Comparison of ENCODE assay signal across 8 mouse cellular contexts in genomic region chr6:145302907-145303640, GRCm38 (mm10). TPM values are rescaled to one million over a fixed set of nuclear protein-coding genes. Genes with fewer than 3 reads are reported as not detected.
DNase-seq lines count a peak whose midpoint lies in the region; ATAC-seq and TF ChIP-seq lines count a peak whose summit lies in the region.

No protein-coding gene starts in this region.

- no peak for ATAC-seq in neural tube, embryonic 11.5 days (ENCODE audit: insufficient read depth, low FRiP score, low TSS enrichment)
- no peak for ATAC-seq in forebrain, postnatal 0 days
- ATAC-seq in limb, embryonic 14.5 days (ENCODE audit: low FRiP score, low read depth), result 0 out of 2 replicates have a peak, but pooled peaks have one; percentile 9
- ATAC-seq in neural tube, embryonic 15.5 days (ENCODE audit: low FRiP score), result no peak

- H3K4me1 ChIP-seq in neural tube, embryonic 11.5 days (ENCODE audit: control insufficient read depth, insufficient read depth, low read length), result peaks cover 3% of the 10 kb centered on the region; the same call in 1 of the 2 replicates
- 0 out of 2 replicates have a peak, but pooled peaks cover 7% of the 10 kb centered on the region for H3K4me1 ChIP-seq in forebrain, postnatal 0 days (ENCODE audit: insufficient read depth)
- peaks cover 13% of the 10 kb centered on the region for H3K4me1 ChIP-seq in limb, embryonic 14.5 days (ENCODE audit: control insufficient read depth, insufficient read depth, low read length)
- H3K4me1 ChIP-seq in neural tube, embryonic 15.5 days, result peaks cover 13% of the 10 kb centered on the region

- H3K4me3 ChIP-seq in neural tube, embryonic 11.5 days (ENCODE audit: low read depth, low read length), result no peak overlapping the region
- H3K4me3 ChIP-seq in forebrain, postnatal 0 days (ENCODE audit: low read depth, low read length), result 0 out of 2 replicates have a peak overlapping the region, but pooled peaks have one; percentile 7
- H3K4me3 ChIP-seq in limb, embryonic 14.5 days (replicated peaks; ENCODE audit: low read length), result peak overlapping the region; percentile 10; the same call in 1 of the 2 replicates
- H3K4me3 ChIP-seq in neural tube, embryonic 15.5 days (replicated peaks), result peak overlapping the region; percentile 17

- H3K9ac ChIP-seq in neural tube, embryonic 11.5 days (ENCODE audit: low read length), result 0 out of 2 replicates have a peak overlapping the region, but pooled peaks have one; percentile 24
- peak overlapping the region; percentile 23 for H3K9ac ChIP-seq in forebrain, postnatal 0 days
- H3K9ac ChIP-seq in limb, embryonic 14.5 days (ENCODE audit: low read depth, low read length, severe bottlenecking), result no peak overlapping the region
- 0 out of 2 replicates have a peak overlapping the region, but pooled peaks have one; percentile 5 for H3K9ac ChIP-seq in neural tube, embryonic 15.5 days (replicated peaks)

- DNase-seq in neural tube, embryonic 11.5 days (ENCODE audit: low spot score), result no peak
- DNase-seq in neural tube, embryonic 10.5 days (ENCODE audit: extremely low spot score, low spot score), result no peak
- DNase-seq in forebrain, postnatal 0 days, result no peak
- no peak for DNase-seq in limb, embryonic 14.5 days (ENCODE audit: low spot score)
- DNase-seq in urinary bladder, postnatal 36 days (ENCODE audit: low spot score in 2 of 2), result no peak
- DNase-seq in adrenal gland, adult 18-20 months (ENCODE audit: low spot score in 2 of 2), result no peak
- DNase-seq in kidney, adult 8-10 months, result no peak

- no peak for TF ChIP-seq CTCF in forebrain, postnatal 0 days (IDR thresholded peaks at IDR 0.05; ENCODE audit: low read depth)

- H3K36me3 ChIP-seq in neural tube, embryonic 11.5 days (ENCODE audit: control insufficient read depth, insufficient read depth, low read length), result no peaks in the 10 kb centered on the region
- no peaks in the 10 kb centered on the region for H3K36me3 ChIP-seq in forebrain, postnatal 0 days (ENCODE audit: insufficient read depth)
- H3K36me3 ChIP-seq in limb, embryonic 14.5 days (ENCODE audit: control insufficient read depth, insufficient read depth, low read length), result no peaks in the 10 kb centered on the region
- no peaks in the 10 kb centered on the region for H3K36me3 ChIP-seq in neural tube, embryonic 15.5 days

- 59% methylated on average over 22 of the region's 22 CpGs for WGBS in neural tube, embryonic 11.5 days
- WGBS in forebrain, postnatal 0 days, result 69% methylated on average over 22 of the region's 22 CpGs
- WGBS in limb, embryonic 14.5 days, result 44% methylated on average over 22 of the region's 22 CpGs
- 54% methylated on average over 22 of the region's 22 CpGs for WGBS in neural tube, embryonic 15.5 days

- H3K4me2 ChIP-seq in neural tube, embryonic 11.5 days (ENCODE audit: low read depth), result peak overlapping the region; percentile 13
- H3K4me2 ChIP-seq in forebrain, postnatal 0 days (ENCODE audit: low read depth), result peak overlapping the region; percentile 37
- peak overlapping the region; percentile 13 for H3K4me2 ChIP-seq in limb, embryonic 14.5 days (replicated peaks; ENCODE audit: low read depth, low read length, severe bottlenecking)
- H3K4me2 ChIP-seq in neural tube, embryonic 15.5 days, result peak overlapping the region; percentile 48

- H3K9me3 ChIP-seq in neural tube, embryonic 11.5 days (ENCODE audit: control insufficient read depth, low read length), result no peaks in the 10 kb centered on the region
- H3K9me3 ChIP-seq in forebrain, postnatal 0 days (ENCODE audit: low read length), result no peaks in the 10 kb centered on the region
- H3K9me3 ChIP-seq in limb, embryonic 14.5 days (ENCODE audit: control insufficient read depth, low read length), result no peaks in the 10 kb centered on the region
- H3K9me3 ChIP-seq in neural tube, embryonic 15.5 days (replicated peaks), result no peaks in the 10 kb centered on the region

- no peak for TF ChIP-seq POLR2A in limb, embryonic 14.5 days (IDR thresholded peaks at IDR 0.05; ENCODE audit: borderline replicate concordance, extremely low read depth, insufficient read depth, insufficient read length)

- H3K27me3 ChIP-seq in neural tube, embryonic 11.5 days (ENCODE audit: control insufficient read depth, insufficient read depth, low read length), result no peaks in the 10 kb centered on the region
- no peaks in the 10 kb centered on the region for H3K27me3 ChIP-seq in forebrain, postnatal 0 days (ENCODE audit: insufficient read depth, low read length)
- no peaks in the 10 kb centered on the region; the same call in 1 of the 2 replicates for H3K27me3 ChIP-seq in limb, embryonic 14.5 days (ENCODE audit: control insufficient read depth, insufficient read depth, low read length)
- H3K27me3 ChIP-seq in neural tube, embryonic 15.5 days (replicated peaks), result no peaks in the 10 kb centered on the region

- H3K27ac ChIP-seq in neural tube, embryonic 11.5 days (ENCODE audit: low read depth, low read length), result no peak overlapping the region
- 0 out of 2 replicates have a peak overlapping the region, but pooled peaks have one; percentile 22 for H3K27ac ChIP-seq in forebrain, postnatal 0 days (ENCODE audit: low read depth, low read length)
- H3K27ac ChIP-seq in limb, embryonic 14.5 days (replicated peaks; ENCODE audit: low read depth, low read length), result no peak overlapping the region
- peak overlapping the region; percentile 45 for H3K27ac ChIP-seq in neural tube, embryonic 15.5 days (replicated peaks)

RNA-seq across cellular contexts. Expression of gene Kras, which starts 53.0 kb away (rescaled TPM):
- 111 and 119 TPM in 2 replicates for polyA plus RNA-seq in neural tube, embryonic 11.5 days (2014; fragmentation: Nextera tagmentation; extraction: Ambion mirVana)
- 41.3 and 47.6 TPM in 2 replicates for total RNA-seq in forebrain, postnatal 0 days (2014; rRNA removed)
- 82.8 and 92.1 TPM in 2 replicates for polyA plus RNA-seq in forebrain, postnatal 0 days (2015; fragmentation: Nextera tagmentation; extraction: Ambion mirVana)
- 33.3 and 35.1 TPM in 2 replicates for polyA plus RNA-seq in limb, embryonic 14.5 days (2012; rRNA removed)
- polyA plus RNA-seq in limb, embryonic 14.5 days (2014; fragmentation: Nextera tagmentation; extraction: Ambion mirVana), result 67.8 and 74.1 TPM in 2 replicates
- 69.6 and 76.5 TPM in 2 replicates for polyA plus RNA-seq in neural tube, embryonic 15.5 days (2015; fragmentation: Nextera tagmentation; extraction: Ambion mirVana)
- total RNA-seq in adrenal gland, adult 18-20 months (2021), result 10 to 100 TPM; 39.7 to 50.8 TPM

Comparison
In these comparisons a context has a peak if more than half of its experiments do, and no peak if none do; other contexts are left out.
1. H3K27ac ChIP-seq: peak in forebrain, postnatal 0 days (single experiment) and neural tube, embryonic 15.5 days (single experiment); none in neural tube, embryonic 11.5 days (single experiment) and limb, embryonic 14.5 days (single experiment).
2. Peak in every context shown above with its lines, with median percentiles within 50 percentile points of each other: H3K4me2 ChIP-seq.